Mouse (Mus musculus) small intestine, adult 2 months (tissue): ENCODE measurements at regions not wholly inside any gene's neighbourhood (a gene's known extent, or its start where the extent isn't known, plus 50 kb on each side); places are given as distances from the start of the nearest gene placed in this dataset.

Source experiments
- CTCF ChIP-seq: fragments of 200-500 bp; IDR thresholded peaks from 2 replicates; pipeline ENCODE4 v1.5.1; 2012; ENCODE audit warnings: low read depth, mild to moderate bottlenecking, control low read depth, inconsistent platforms, low read length, moderate library complexity, mixed read lengths; ENCODE audit not compliant: insufficient replicate concordance, insufficient read length; ENCODE audit errors: extremely low read depth
- POLR2A ChIP-seq: fragments of 200-500 bp; IDR thresholded peaks from 2 replicates; pipeline ENCODE4 v1.6.1; 2012; ENCODE audit warnings: low read depth, mild to moderate bottlenecking, control low read depth, inconsistent platforms, low read length, moderate library complexity

GRCm38 (mm10) chr17:47226391-47226790 lies 142.3 kb upstream of the Mrps10 start:
- no peak for TF ChIP-seq POLR2A
- TF ChIP-seq CTCF: no peak
